Mouse (Mus musculus) CH12.LX (cell line): ENCODE results near the gene Prom2. TPM values are rescaled to one million over a fixed set of nuclear protein-coding genes. Genes with fewer than 3 reads are reported as not detected.

ENCODE experiments used
- DNase-seq: peaks from one replicate; pipeline ENCODE4 v3.0.0-alpha.2; 2013; ENCODE audit errors: extremely low read depth
- H3K27ac ChIP-seq: 2 replicates; pipeline ENCODE4 v1.5.1; 2012; ENCODE audit warnings: low read depth, mild to moderate bottlenecking, control low read depth, moderate library complexity; ENCODE audit not compliant: insufficient read depth
- H3K27me3 ChIP-seq: replicated peaks from 2 replicates; pipeline ENCODE3; 2012; ENCODE audit warnings: inconsistent platforms
- H3K36me3 ChIP-seq, 2 experiments: replicated peaks in 1 of 2; 2 replicates each; pipeline versions ENCODE3 to v1.6.1; 2012; ENCODE audit warnings: inconsistent platforms in 1 of 2, low read length in 1 of 2, mild to moderate bottlenecking in 1 of 2, mixed read lengths in 1 of 2, moderate library complexity in 1 of 2; ENCODE audit not compliant: control insufficient read depth in 1 of 2, insufficient read depth in 1 of 2
- H3K4me1 ChIP-seq, 2 experiments: 2 replicates each; pipeline ENCODE4 v1.6.1; 2012; ENCODE audit warnings: inconsistent platforms in 1 of 2, moderate library complexity in 1 of 2; ENCODE audit not compliant: insufficient read depth in 2 of 2, control insufficient read depth in 1 of 2
- H3K4me2 ChIP-seq: 2 replicates; pipeline ENCODE4 v1.6.1; 2012; ENCODE audit warnings: low read depth, mild to moderate bottlenecking, control low read depth; ENCODE audit not compliant: poor library complexity, insufficient read depth, severe bottlenecking
- H3K4me3 ChIP-seq, 3 experiments: fragments of 150-350 bp in 1 of 3; sonication (generic) in 1 of 3; replicated peaks in 1 of 3; 2 replicates each; pipeline versions ENCODE3 to v1.5.1; 2011 to 2012; ENCODE audit warnings: low read depth in 2 of 3, low read length in 2 of 3, mild to moderate bottlenecking in 2 of 3, moderate library complexity in 2 of 3, control low read depth in 1 of 3, improper control_type of control experiment in 1 of 3, inconsistent platforms in 1 of 3, mixed read lengths in 1 of 3; ENCODE audit not compliant: poor library complexity in 1 of 3
- H3K79me2 ChIP-seq: replicated peaks from 2 replicates; pipeline ENCODE4 v1.6.1; 2012; ENCODE audit warnings: mild to moderate bottlenecking, moderate library complexity; ENCODE audit not compliant: control insufficient read depth, poor library complexity, insufficient read depth, severe bottlenecking; ENCODE audit errors: extremely low read depth
- H3K9ac ChIP-seq: 2 replicates; pipeline ENCODE4 v1.6.1; 2012; ENCODE audit warnings: low read depth, mild to moderate bottlenecking, control low read depth, moderate library complexity; ENCODE audit not compliant: insufficient read depth
- H3K9me3 ChIP-seq: replicated peaks from 2 replicates; pipeline ENCODE3; 2012; ENCODE audit warnings: low read length, inconsistent platforms, mixed read lengths
- BHLHE40 ChIP-seq: IDR thresholded peaks from 2 replicates; pipeline ENCODE4 v1.6.1; 2011; ENCODE audit warnings: mild to moderate bottlenecking, low read depth, low read length, improper control_type of control experiment
- CTCF ChIP-seq, 2 experiments: IDR thresholded peaks in 1 of 2; conservative IDR thresholded peaks in 1 of 2; 2 replicates each; pipeline ENCODE4 v1.5.1; 2011 to 2012; ENCODE audit warnings: low read depth in 2 of 2, low read length in 2 of 2, improper control_type of control experiment in 1 of 2, inconsistent platforms in 1 of 2, mild to moderate bottlenecking in 1 of 2, moderate library complexity in 1 of 2
- E2F4 ChIP-seq: IDR thresholded peaks from 2 replicates; pipeline ENCODE4 v1.6.1; 2011; ENCODE audit warnings: low read depth, low read length, improper control_type of control experiment; ENCODE audit not compliant: insufficient replicate concordance
- EP300 ChIP-seq: IDR thresholded peaks from 2 replicates; pipeline ENCODE4 v1.6.1; 2011; ENCODE audit warnings: low read length, improper control_type of control experiment
- ETS1 ChIP-seq: conservative IDR thresholded peaks from 2 replicates; pipeline ENCODE4 v1.6.1; 2012; ENCODE audit warnings: low read depth, mild to moderate bottlenecking, inconsistent platforms, low read length, improper control_type of control experiment, moderate library complexity
- GABPA ChIP-seq: IDR thresholded peaks from 2 replicates; pipeline ENCODE4 v1.6.1; 2012; ENCODE audit warnings: low read depth, low read length, improper control_type of control experiment, inconsistent platforms; ENCODE audit not compliant: insufficient replicate concordance
- HCFC1 ChIP-seq: IDR thresholded peaks from 2 replicates; pipeline ENCODE4 v1.6.1; 2012; ENCODE audit warnings: low read depth, mild to moderate bottlenecking, inconsistent platforms, low read length, improper control_type of control experiment
- IRF4 ChIP-seq: IDR thresholded peaks from 2 replicates; pipeline ENCODE4 v1.6.1; 2014; ENCODE audit warnings: low read depth, mild to moderate bottlenecking, inconsistent platforms, low read length, improper control_type of control experiment
- JUN ChIP-seq: IDR thresholded peaks from 2 replicates; pipeline ENCODE4 v1.6.1; 2011; ENCODE audit warnings: low read depth, mild to moderate bottlenecking, low read length, improper control_type of control experiment, moderate library complexity; ENCODE audit not compliant: insufficient read depth
- MAX ChIP-seq: IDR thresholded peaks from 2 replicates; pipeline ENCODE4 v1.6.1; 2011; ENCODE audit warnings: low read length, improper control_type of control experiment
- MEF2A ChIP-seq: IDR thresholded peaks from 2 replicates; pipeline ENCODE4 v1.6.1; 2014; ENCODE audit warnings: low read depth, mild to moderate bottlenecking, inconsistent platforms, low read length, improper control_type of control experiment, borderline replicate concordance
- MXI1 ChIP-seq: IDR thresholded peaks from 2 replicates; pipeline ENCODE4 v1.6.1; 2011; ENCODE audit warnings: mild to moderate bottlenecking, low read depth, low read length, improper control_type of control experiment
- MYC ChIP-seq: IDR thresholded peaks from 2 replicates; pipeline ENCODE4 v1.6.1; 2011; ENCODE audit warnings: low read depth, mild to moderate bottlenecking, improper control_type of control experiment, low read length
- POLR2A ChIP-seq: IDR thresholded peaks from 2 replicates; pipeline ENCODE4 v1.6.1; 2011; ENCODE audit warnings: low read depth, mild to moderate bottlenecking, improper control_type of control experiment, low read length
- POLR2AphosphoS2 ChIP-seq: IDR thresholded peaks from 2 replicates; pipeline ENCODE4 v1.6.1; 2011; ENCODE audit warnings: low read depth, low read length, improper control_type of control experiment
- RCOR1 ChIP-seq: conservative IDR thresholded peaks from 2 replicates; pipeline ENCODE4 v1.6.1; 2012; ENCODE audit warnings: low read depth, mild to moderate bottlenecking, inconsistent platforms, low read length, improper control_type of control experiment
- SIN3A ChIP-seq: IDR thresholded peaks from 2 replicates; pipeline ENCODE4 v1.6.1; 2012; ENCODE audit warnings: low read length, improper control_type of control experiment, inconsistent platforms
- SMC3 ChIP-seq: IDR thresholded peaks from 2 replicates; pipeline ENCODE4 v1.6.1; 2011; ENCODE audit warnings: low read depth, low read length, improper control_type of control experiment
- TCF12 ChIP-seq: IDR thresholded peaks from 2 replicates; pipeline ENCODE4 v1.6.1; 2014; ENCODE audit warnings: low read depth, mild to moderate bottlenecking, inconsistent platforms, low read length, improper control_type of control experiment
- UBTF ChIP-seq: IDR thresholded peaks from 2 replicates; pipeline ENCODE4 v1.6.1; 2012; ENCODE audit warnings: low read depth, mild to moderate bottlenecking, inconsistent platforms, low read length, improper control_type of control experiment, moderate library complexity
- USF1 ChIP-seq: IDR thresholded peaks from 2 replicates; pipeline ENCODE4 v1.6.1; 2014; ENCODE audit warnings: low read depth, mild to moderate bottlenecking, inconsistent platforms, low read length, improper control_type of control experiment
- ZC3H11A ChIP-seq: IDR thresholded peaks from 2 replicates; pipeline ENCODE4 v1.6.1; 2012; ENCODE audit warnings: low read depth, mild to moderate bottlenecking, inconsistent platforms, low read length, improper control_type of control experiment
- ZMIZ1 ChIP-seq: IDR thresholded peaks from 2 replicates; pipeline ENCODE4 v1.6.1; 2012; ENCODE audit warnings: low read depth, mild to moderate bottlenecking, inconsistent platforms, low read length, improper control_type of control experiment
- ZNF384 ChIP-seq: IDR thresholded peaks from 2 replicates; pipeline ENCODE4 v1.6.1; 2012; ENCODE audit warnings: low read depth, low read length, improper control_type of control experiment, inconsistent platforms
- dilution Hi-C: fragments of 300-500 bp; cut with MboI; formaldehyde crosslinking; loops from 2 replicates; pipeline ENCODE4 v1.14.3; 2020; ENCODE audit warnings: low sequenced_read_pairs; ENCODE audit not compliant: extremely low pct_unique_long_range_greater_than_20kb, extremely low pct_ligation_motif_present
- in situ Hi-C: fragments of 300-500 bp; cut with MboI; formaldehyde crosslinking; loops from 3 replicates; pipeline ENCODE4 v1.14.3; 2019; ENCODE audit warnings: low sequenced_read_pairs, low pct_ligation_motif_present, low pct_unique_long_range_greater_than_20kb, mixed read lengths
- polyA plus RNA-seq: library from polyadenylated mRNA; unstranded; fragments of >175 nt; gene quantifications from 2 replicates; pipeline ENCODE4 v1.2.1, GENCODE M21; 2012; ENCODE audit warnings: low read depth; ENCODE audit not compliant: insufficient read length
- total RNA-seq, 2 experiments: library from RNA; depleted of rRNA; stranded (reverse); fragments of 300-350 nt in 1 of 2; fragments of >200 nt in 1 of 2; gene quantifications; 2 replicates each; pipeline ENCODE4 v1.2.3; 2012 to 2014

The Prom2 gene
- total and polyA plus RNA-seq, 3 experiments, result not detected

DNA sequence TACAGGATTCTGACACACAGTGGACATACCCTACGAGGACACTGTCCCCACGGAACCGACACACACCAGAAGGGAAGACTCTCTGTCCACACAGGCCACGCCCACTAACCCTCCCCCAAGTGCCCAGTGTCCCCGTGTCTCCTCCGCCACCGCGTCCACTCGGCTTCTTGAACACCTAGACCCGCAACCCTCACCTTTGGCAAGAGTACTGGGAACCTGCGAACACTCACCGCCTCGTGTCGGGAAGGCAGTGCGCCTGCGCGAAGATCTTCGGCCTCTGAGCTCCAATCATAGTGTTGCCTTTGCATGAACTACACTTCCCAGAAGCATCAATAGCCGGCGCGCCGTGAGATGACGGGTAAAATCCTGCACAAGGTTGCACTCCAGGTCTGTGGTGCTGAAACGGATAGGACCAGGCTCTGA lies 43.2 kb upstream of the Prom2 start (continued):
- no peak for TF ChIP-seq TCF12
- TF ChIP-seq JUN, result no peak
- no peak for TF ChIP-seq E2F4
- peak; percentile 86; the same call in 1 of the 2 replicates for TF ChIP-seq GABPA
- no peak for TF ChIP-seq ETS1
- TF ChIP-seq SIN3A, result peak; percentile 98
- TF ChIP-seq SMC3, result no peak
- no peak for TF ChIP-seq MEF2A
- no peak for TF ChIP-seq BHLHE40

DNA sequence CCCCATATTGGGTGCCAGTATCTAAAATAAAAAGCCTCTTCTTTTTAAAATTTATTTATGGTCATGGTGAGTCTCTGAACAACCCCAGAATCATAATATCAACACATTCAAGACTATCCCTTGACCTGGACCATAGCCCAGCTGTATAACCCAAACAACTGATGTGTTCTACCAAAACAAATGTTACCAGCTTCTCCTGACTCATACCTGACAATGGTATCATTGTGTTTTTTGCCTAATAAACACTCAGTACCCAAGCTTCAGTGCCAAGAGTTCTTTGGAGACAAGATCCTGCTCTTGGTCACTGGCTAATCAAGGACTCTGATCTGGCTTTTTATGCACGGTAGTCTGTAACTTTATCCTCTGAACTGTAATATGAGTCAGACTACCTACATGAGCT lies 32.1 kb upstream of the Prom2 start:
- no peak overlapping the region for H3K9ac ChIP-seq
- peaks cover 12% of the 10 kb centered on the region for H3K9me3 ChIP-seq
- dilution Hi-C loops, result no loop called here
- no peak overlapping the region for H3K4me2 ChIP-seq
- DNase-seq, result no peak
- peaks cover 11 to 27% of the 10 kb centered on the region in 2 experiments for H3K36me3 ChIP-seq
- H3K27me3 ChIP-seq, result peaks cover 17% of the 10 kb centered on the region
- H3K4me1 ChIP-seq, result no peaks in the 10 kb centered on the region
- in situ Hi-C loops, result no loop called here
- H3K27ac ChIP-seq, result no peak overlapping the region
- no peak for TF ChIP-seq CTCF (conservative IDR thresholded peaks at IDR 0.05 in 1 of 2, IDR thresholded peaks at IDR 0.05 in 1 of 2; ENCODE audit: low read depth in 2 of 2, low read length in 2 of 2)
- TF ChIP-seq IRF4, result no peak
- no peak for TF ChIP-seq JUN
- no peak for TF ChIP-seq SIN3A
- no peak for TF ChIP-seq SMC3
- TF ChIP-seq ZC3H11A, result no peak
- TF ChIP-seq GABPA, result no peak
- no peak for TF ChIP-seq MYC
- no peak for TF ChIP-seq POLR2A
- TF ChIP-seq HCFC1, result no peak
- no peak for TF ChIP-seq EP300
- TF ChIP-seq ZNF384, result no peak
- no peak for TF ChIP-seq POLR2AphosphoS2
- no peak for TF ChIP-seq UBTF
- TF ChIP-seq MXI1, result no peak
- no peak for TF ChIP-seq RCOR1
- TF ChIP-seq USF1, result no peak
- TF ChIP-seq MAX, result no peak
- no peak for TF ChIP-seq ZMIZ1
- no peaks in the 10 kb centered on the region for H3K79me2 ChIP-seq
- no peak overlapping the region for H3K4me3 ChIP-seq
